Mouse (Mus musculus) liver, adult 2 months (tissue): ENCODE results near the gene Pold2. TPM values are rescaled to one million over a fixed set of nuclear protein-coding genes. Genes with fewer than 3 reads are reported as not detected.

Source experiments
- DNase-seq: peaks from one replicate; pipeline ENCODE4 v3.0.0-alpha.2; 2011; ENCODE audit warnings: low read depth, low spot score; ENCODE audit errors: extremely low read depth
- H3K27ac ChIP-seq: fragments of 200-500 bp; replicated peaks from 2 replicates; pipeline ENCODE4 v1.5.1; 2012; ENCODE audit warnings: low read depth, mild to moderate bottlenecking, control low read depth, inconsistent platforms, low read length; ENCODE audit not compliant: insufficient read depth
- H3K27me3 ChIP-seq: fragments of 200-500 bp; 2 replicates; pipeline ENCODE4 v1.6.1; 2012; ENCODE audit warnings: mild to moderate bottlenecking, moderate library complexity, low read length, inconsistent platforms; ENCODE audit not compliant: control insufficient read depth, insufficient read depth
- H3K36me3 ChIP-seq: fragments of 200-500 bp; 2 replicates; pipeline ENCODE4 v1.6.1; 2012; ENCODE audit warnings: low read length, inconsistent platforms; ENCODE audit not compliant: control insufficient read depth, insufficient read depth
- H3K4me1 ChIP-seq: fragments of 200-500 bp; 2 replicates; pipeline ENCODE4 v1.6.1; 2011; ENCODE audit warnings: low read length; ENCODE audit not compliant: control insufficient read depth, insufficient read depth
- H3K4me3 ChIP-seq: fragments of 200-500 bp; 2 replicates; pipeline ENCODE4 v1.5.1; 2011; ENCODE audit warnings: low read depth, mild to moderate bottlenecking, control low read depth, low read length, moderate library complexity; ENCODE audit not compliant: insufficient read depth
- H3K79me2 ChIP-seq: fragments of 200-500 bp; 2 replicates; pipeline ENCODE4 v1.6.1; 2012; ENCODE audit warnings: inconsistent platforms, mild to moderate bottlenecking, low read length, moderate library complexity; ENCODE audit not compliant: control insufficient read depth, insufficient read depth
- H3K9ac ChIP-seq: fragments of 200-500 bp; 2 replicates; pipeline ENCODE4 v1.6.1; 2012; ENCODE audit warnings: low read depth, mild to moderate bottlenecking, control low read depth, inconsistent platforms, low read length
- CTCF ChIP-seq: fragments of 200-500 bp; IDR thresholded peaks from 2 replicates; pipeline ENCODE4 v1.5.1; 2011; ENCODE audit warnings: low read depth, low read length, control low read depth
- POLR2A ChIP-seq: fragments of 200-500 bp; IDR thresholded peaks from 2 replicates; pipeline ENCODE4 v1.6.1; 2011; ENCODE audit warnings: low read length, control low read depth; ENCODE audit not compliant: insufficient read depth; ENCODE audit errors: extremely low read depth
- WGBS: fragments of 180-500 bp; shearing (Covaris S2); methylation state at CpG from one replicate; pipeline ENCODE4 v1.1.7; 2018; 5-methylcytosine and 5-hydroxymethylcytosine counted together
- polyA plus RNA-seq: library from polyadenylated mRNA; depleted of rRNA; stranded (reverse); fragments of >200 nt; gene quantifications from 2 replicates; pipeline ENCODE4 v1.2.3, GENCODE M21; 2012
- total RNA-seq: library from RNA; depleted of rRNA; stranded (reverse); fragments of >200 nt; gene quantifications from 2 replicates; pipeline ENCODE4 v1.2.3, GENCODE M21; 2014

Pold2 gene
- total and polyA plus RNA-seq, 2 experiments, result 10.7 to 81.1 TPM

DNA sequence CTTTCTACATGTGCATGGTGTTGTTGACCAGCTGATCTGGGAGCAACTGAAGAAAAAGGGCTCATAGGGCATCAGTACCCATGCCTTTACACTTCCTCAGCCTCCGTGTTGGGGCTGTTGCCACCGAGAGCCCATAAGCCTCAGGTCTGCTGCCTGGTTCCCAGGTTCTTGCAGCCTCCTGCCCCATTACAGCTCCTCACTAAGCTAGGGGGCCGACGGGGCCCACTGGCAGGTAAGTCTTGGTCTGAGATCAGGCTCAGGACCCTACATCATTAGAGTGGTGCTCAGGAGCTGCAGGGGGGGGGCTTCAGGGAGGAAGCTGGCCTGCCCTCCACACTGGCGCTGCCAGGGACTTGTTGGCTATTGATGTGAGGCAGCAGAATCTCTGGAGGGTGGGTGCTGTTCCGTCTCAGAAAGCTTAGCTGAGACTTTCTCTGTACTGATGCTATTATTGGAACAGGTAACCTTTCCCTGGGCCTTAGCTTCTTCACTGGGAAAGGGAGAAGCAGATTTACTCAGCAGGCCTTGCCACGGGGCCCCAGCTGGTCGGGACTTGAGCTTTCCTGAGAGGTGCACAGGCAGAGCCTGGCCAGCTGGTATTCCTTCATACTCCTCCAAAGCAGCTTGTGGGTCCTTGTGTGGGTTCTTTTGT is 21.5 kb downstream of the Pold2 start:
- TF ChIP-seq CTCF (no peak), POLR2A (no peak)
- H3K79me2 ChIP-seq, result no peaks in the 10 kb centered on the region
- no peaks in the 10 kb centered on the region for H3K27me3 ChIP-seq
- no peak for DNase-seq
- H3K9ac ChIP-seq, result no peak overlapping the region
- no peak overlapping the region for H3K27ac ChIP-seq
- H3K4me1 ChIP-seq, result no peaks in the 10 kb centered on the region
- H3K4me3 ChIP-seq, result no peak overlapping the region
- no peaks in the 10 kb centered on the region for H3K36me3 ChIP-seq
- WGBS, result 91% methylated on average over 8 of the region's 8 CpGs

- Histone ChIP-seq H3K79me2 (no peaks in the 10 kb centered on the region), H3K4me1 (no peaks in the 10 kb centered on the region), H3K4me3 (no peak overlapping the region), H3K27ac (no peak overlapping the region), H3K9ac (no peak overlapping the region), H3K27me3 (no peaks in the 10 kb centered on the region), H3K36me3 (no peaks in the 10 kb centered on the region)
- DNase-seq, result no peak
- WGBS, result 68% methylated on average over 7 of the region's 7 CpGs
- TF ChIP-seq CTCF (no peak), POLR2A (no peak)
These were observed 22.2 kb downstream of the Pold2 start for GRCm38 (mm10) chr11:5855902-5856301.

DNA sequence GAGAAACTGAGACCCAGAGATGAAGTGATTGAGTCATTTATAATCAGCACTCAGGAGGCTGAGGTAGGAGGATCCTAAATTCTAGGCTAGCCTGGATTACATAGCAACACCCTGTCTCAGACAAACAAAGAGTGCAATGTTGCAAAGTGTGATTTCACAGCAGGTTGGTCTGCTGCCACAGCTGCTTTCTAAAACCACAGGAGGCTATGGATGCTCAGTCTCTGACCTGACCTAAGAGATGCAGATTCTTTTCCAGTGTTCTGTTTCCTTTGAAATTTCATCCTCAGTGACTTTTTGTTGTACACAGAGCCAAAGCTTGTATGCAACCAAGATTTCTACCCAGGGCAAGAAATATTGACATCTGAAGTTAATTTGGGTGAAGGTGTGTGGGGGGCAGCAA is 22.6 kb downstream of the Pold2 start:
- Histone ChIP-seq H3K9ac (no peak overlapping the region), H3K4me1 (no peaks in the 10 kb centered on the region), H3K27me3 (no peaks in the 10 kb centered on the region), H3K27ac (no peak overlapping the region), H3K4me3 (no peak overlapping the region), H3K36me3 (no peaks in the 10 kb centered on the region), H3K79me2 (no peaks in the 10 kb centered on the region)
- TF ChIP-seq POLR2A (no peak), CTCF (no peak)
- DNase-seq, result no peak

GRCm38 (mm10) chr11:5852314-5852713 is 25.8 kb downstream of the Pold2 start:
- no peak overlapping the region for H3K4me3 ChIP-seq
- H3K27ac ChIP-seq, result no peak overlapping the region
- no peaks in the 10 kb centered on the region for H3K27me3 ChIP-seq
- H3K9ac ChIP-seq, result no peak overlapping the region
- H3K79me2 ChIP-seq, result no peaks in the 10 kb centered on the region
- TF ChIP-seq POLR2A, result no peak
- no peak for TF ChIP-seq CTCF
- WGBS, result 59% methylated on average over 1 of the region's 1 CpGs
- DNase-seq, result no peak
- no peaks in the 10 kb centered on the region for H3K4me1 ChIP-seq
- no peaks in the 10 kb centered on the region for H3K36me3 ChIP-seq

DNA sequence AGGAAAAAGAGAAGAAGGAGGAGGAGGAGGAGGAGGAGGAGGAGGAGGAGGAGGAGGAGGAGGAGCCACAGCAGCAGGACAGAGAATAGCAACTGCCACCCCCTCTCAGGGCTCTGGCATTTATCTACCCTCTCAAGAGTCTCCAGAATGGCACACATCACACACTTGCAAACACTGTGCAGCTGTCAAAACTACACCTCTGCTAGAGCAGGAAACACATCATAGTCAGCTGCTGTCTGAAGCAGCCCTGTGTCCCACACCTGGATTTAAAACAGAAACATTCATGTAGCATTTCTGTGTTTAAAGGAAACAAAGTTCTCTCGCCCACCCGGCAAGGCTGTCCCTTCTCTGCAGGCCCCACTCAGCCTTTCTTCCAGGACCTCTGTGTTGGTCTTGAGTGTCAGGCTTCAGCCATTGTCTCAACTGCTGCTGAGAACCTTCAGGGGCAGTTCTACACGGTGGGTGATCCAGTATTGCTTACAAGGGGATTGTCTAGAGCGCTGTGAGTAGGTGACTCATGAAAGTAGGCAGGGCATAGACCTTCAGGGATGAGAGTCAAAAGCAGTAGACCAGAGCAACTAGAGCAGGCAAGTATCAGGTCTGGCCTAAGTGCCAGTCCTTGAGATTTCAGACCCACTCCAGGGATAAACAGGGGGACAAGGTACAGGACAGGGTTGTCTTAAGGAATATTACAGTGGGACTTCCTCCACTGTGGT is 26.9 kb downstream of the Pold2 start:
- Histone ChIP-seq H3K36me3 (no peaks in the 10 kb centered on the region), H3K4me1 (0 out of 2 replicates have a peak, but pooled peaks cover 2% of the 10 kb centered on the region), H3K27me3 (no peaks in the 10 kb centered on the region), H3K27ac (no peak overlapping the region), H3K79me2 (no peaks in the 10 kb centered on the region), H3K4me3 (no peak overlapping the region), H3K9ac (no peak overlapping the region)
- no peak for TF ChIP-seq CTCF
- TF ChIP-seq POLR2A, result no peak
- 74% methylated on average over 4 of the region's 4 CpGs for WGBS
- no peak for DNase-seq

GRCm38 (mm10) chr11:5850452-5850851 is 27.6 kb downstream of the Pold2 start:
- H3K9ac ChIP-seq, result no peak overlapping the region
- no peaks in the 10 kb centered on the region for H3K27me3 ChIP-seq
- TF ChIP-seq POLR2A (no peak), CTCF (no peak)
- 74% methylated on average over 5 of the region's 5 CpGs for WGBS
- DNase-seq, result no peak
- H3K4me1 ChIP-seq, result 0 out of 2 replicates have a peak, but pooled peaks cover 3% of the 10 kb centered on the region
- no peak overlapping the region for H3K4me3 ChIP-seq
- no peaks in the 10 kb centered on the region for H3K79me2 ChIP-seq
- H3K36me3 ChIP-seq, result no peaks in the 10 kb centered on the region
- no peak overlapping the region for H3K27ac ChIP-seq
